Mouse (Mus musculus) MEL (cell line): Measurements from ENCODE around the gene Tmem182. TPM values are rescaled to one million over a fixed set of nuclear protein-coding genes. Genes with fewer than 3 reads are reported as not detected.

Experiments used
- DNase-seq: peaks from one replicate; pipeline ENCODE4 v3.0.0; 2011; ENCODE audit warnings: low read depth, low spot score
- H3K27ac ChIP-seq: 2 replicates; pipeline ENCODE4 v1.5.1; 2012; ENCODE audit warnings: low read depth, mild to moderate bottlenecking, control low read depth, low read length, moderate library complexity; ENCODE audit not compliant: control insufficient read depth
- H3K27me3 ChIP-seq, 2 experiments: fragments of 150-350 bp in 1 of 2; sonication (generic) in 1 of 2; 2 replicates each; pipeline ENCODE4 v1.6.1; 2012; ENCODE audit warnings: low read length in 2 of 2, mild to moderate bottlenecking in 2 of 2, improper control_type of control experiment in 1 of 2, moderate library complexity in 1 of 2; ENCODE audit not compliant: insufficient read depth in 2 of 2, control insufficient read depth in 1 of 2
- H3K36me3 ChIP-seq, 2 experiments: 2 replicates each; pipeline ENCODE4 v1.6.1; 2012 to 2014; ENCODE audit warnings: low read length in 2 of 2, improper control_type of control experiment in 1 of 2, inconsistent platforms in 1 of 2, mild to moderate bottlenecking in 1 of 2; ENCODE audit not compliant: insufficient read depth in 2 of 2, control insufficient read depth in 1 of 2
- H3K4me1 ChIP-seq, 2 experiments: fragments of 150-350 bp in 1 of 2; sonication (generic) in 1 of 2; 2 replicates each; pipeline ENCODE4 v1.6.1; 2012; ENCODE audit warnings: low read length in 2 of 2, improper control_type of control experiment in 1 of 2, mild to moderate bottlenecking in 1 of 2; ENCODE audit not compliant: insufficient read depth in 2 of 2, control insufficient read depth in 1 of 2
- H3K4me3 ChIP-seq, 2 experiments: fragments of 150-350 bp in 1 of 2; sonication (generic) in 1 of 2; 2 replicates each; pipeline ENCODE4 v1.5.1; 2012; ENCODE audit warnings: low read depth in 2 of 2, low read length in 2 of 2, mild to moderate bottlenecking in 2 of 2, moderate library complexity in 2 of 2, control low read depth in 1 of 2, improper control_type of control experiment in 1 of 2; ENCODE audit not compliant: control insufficient read depth in 1 of 2, insufficient read depth in 1 of 2
- H3K79me2 ChIP-seq: 2 replicates; pipeline ENCODE4 v1.6.1; 2012; ENCODE audit warnings: mild to moderate bottlenecking, low read length, moderate library complexity; ENCODE audit not compliant: control insufficient read depth, poor library complexity, insufficient read depth
- H3K9ac ChIP-seq: 2 replicates; pipeline ENCODE4 v1.6.1; 2012; ENCODE audit warnings: low read depth, mild to moderate bottlenecking, control low read depth, low read length, moderate library complexity; ENCODE audit not compliant: control insufficient read depth, poor library complexity, severe bottlenecking
- H3K9me3 ChIP-seq: fragments of 150-350 bp; sonication (generic); replicated peaks from 2 replicates; pipeline ENCODE4 v1.6.1; 2012; ENCODE audit warnings: mild to moderate bottlenecking, low read length, improper control_type of control experiment, moderate library complexity; ENCODE audit not compliant: insufficient read depth
- E2F4 ChIP-seq: IDR thresholded peaks from 2 replicates; pipeline ENCODE4 v1.6.1; 2011; ENCODE audit warnings: low read depth, low read length, improper control_type of control experiment, borderline replicate concordance
- ETS1 ChIP-seq: IDR thresholded peaks from 2 replicates; pipeline ENCODE4 v1.6.1; 2012; ENCODE audit warnings: low read depth, mild to moderate bottlenecking, inconsistent platforms, low read length, improper control_type of control experiment, moderate library complexity
- GABPA ChIP-seq: IDR thresholded peaks from 2 replicates; pipeline ENCODE4 v1.6.1; 2012; ENCODE audit warnings: low read depth, mild to moderate bottlenecking, inconsistent platforms, low read length, improper control_type of control experiment, moderate library complexity
- HCFC1 ChIP-seq: IDR thresholded peaks from 2 replicates; pipeline ENCODE4 v1.6.1; 2012; ENCODE audit warnings: low read depth, mild to moderate bottlenecking, inconsistent platforms, low read length, improper control_type of control experiment, moderate library complexity
- KAT2A ChIP-seq: conservative IDR thresholded peaks from 2 replicates; pipeline ENCODE4 v1.6.1; 2012; ENCODE audit warnings: low read depth, low read length, improper control_type of control experiment, inconsistent platforms
- MAX ChIP-seq: IDR thresholded peaks from 2 replicates; pipeline ENCODE4 v1.6.1; 2011; ENCODE audit warnings: low read length, improper control_type of control experiment
- MXI1 ChIP-seq: IDR thresholded peaks from 2 replicates; pipeline ENCODE4 v1.6.1; 2011; ENCODE audit warnings: mild to moderate bottlenecking, low read depth, low read length, improper control_type of control experiment
- NRF1 ChIP-seq: IDR thresholded peaks from 2 replicates; pipeline ENCODE4 v1.6.1; 2014; ENCODE audit warnings: low read depth, mild to moderate bottlenecking, inconsistent platforms, low read length, improper control_type of control experiment, moderate library complexity; ENCODE audit not compliant: poor library complexity, insufficient read depth, severe bottlenecking
- POLR2AphosphoS2 ChIP-seq: IDR thresholded peaks from 2 replicates; pipeline ENCODE4 v1.6.1; 2011; ENCODE audit warnings: low read length, improper control_type of control experiment
- RAD21 ChIP-seq: IDR thresholded peaks from 2 replicates; pipeline ENCODE4 v1.6.1; 2011; ENCODE audit warnings: mild to moderate bottlenecking, low read depth, low read length, improper control_type of control experiment
- TAL1 ChIP-seq: IDR thresholded peaks from 2 replicates; pipeline ENCODE4 v1.6.1; 2012; ENCODE audit warnings: mild to moderate bottlenecking, inconsistent platforms, low read length, moderate library complexity, mixed read lengths
- TBP ChIP-seq: IDR thresholded peaks from 2 replicates; pipeline ENCODE4 v1.8.0; 2011; ENCODE audit warnings: low read depth, low read length, improper control_type of control experiment
- TCF12 ChIP-seq: IDR thresholded peaks from 2 replicates; pipeline ENCODE4 v1.6.1; 2014; ENCODE audit warnings: low read depth, mild to moderate bottlenecking, inconsistent platforms, low read length, improper control_type of control experiment, moderate library complexity
- UBTF ChIP-seq: IDR thresholded peaks from 2 replicates; pipeline ENCODE4 v1.6.1; 2012; ENCODE audit warnings: low read depth, mild to moderate bottlenecking, inconsistent platforms, low read length, improper control_type of control experiment, moderate library complexity, borderline replicate concordance; ENCODE audit not compliant: insufficient read depth
- USF1 ChIP-seq: IDR thresholded peaks from 2 replicates; pipeline ENCODE4 v1.6.1; 2014; ENCODE audit warnings: low read depth, mild to moderate bottlenecking, inconsistent platforms, low read length, improper control_type of control experiment, moderate library complexity
- polyA plus RNA-seq, 2 experiments: library from polyadenylated mRNA; stranded (reverse) in 1 of 2; unstranded in 1 of 2; fragments of >175 nt in 1 of 2; fragments of >200 nt in 1 of 2; gene quantifications; 2 replicates each; pipeline versions ENCODE4 v1.2.1 to v1.2.4; 2012; ENCODE audit warnings: low replicate concordance in 2 of 2, low read depth in 1 of 2; ENCODE audit not compliant: insufficient read length in 2 of 2, insufficient read depth in 1 of 2, missing spikeins in 1 of 2
- total RNA-seq: library from RNA; depleted of rRNA; stranded (reverse); fragments of 300-350 nt; gene quantifications from 2 replicates; pipeline ENCODE4 v1.2.3, GENCODE M21; 2012

The Tmem182 gene
- total and polyA plus RNA-seq, 3 experiments: not detected

- no peak for DNase-seq
- no peak overlapping the region for H3K9ac ChIP-seq
- no peak overlapping the region for H3K4me3 ChIP-seq
- no peaks in the 10 kb centered on the region for H3K79me2 ChIP-seq
- peaks cover 0 to 2% of the 10 kb centered on the region in 2 experiments; a peak in 2 of 4 replicates for H3K36me3 ChIP-seq
- H3K9me3 ChIP-seq: no peaks in the 10 kb centered on the region
- H3K27me3 ChIP-seq: no peaks in the 10 kb centered on the region
- TF ChIP-seq MAX: no peak
- no peak for TF ChIP-seq MXI1
- no peak for TF ChIP-seq TAL1
- TF ChIP-seq UBTF: no peak
- TF ChIP-seq E2F4: no peak
- H3K27ac ChIP-seq: no peak overlapping the region
- peaks cover 0 to 1% of the 10 kb centered on the region in 2 experiments; a peak in 1 of 4 replicates for H3K4me1 ChIP-seq
Measured at GRCm38 (mm10) chr1:40785876-40786445, 19.4 kb upstream of the Tmem182 start.

GRCm38 (mm10) chr1:40788956-40789355, 16.4 kb upstream of the Tmem182 start:
- Histone ChIP-seq H3K27ac (no peak overlapping the region), H3K27me3 (no peaks in the 10 kb centered on the region), H3K9me3 (no peaks in the 10 kb centered on the region), H3K4me1 (peaks cover 0 to 5% of the 10 kb centered on the region in 2 experiments; a peak in 1 of 4 replicates), H3K9ac (no peak overlapping the region), H3K36me3 (peaks cover 0 to 5% of the 10 kb centered on the region in 2 experiments; a peak in 2 of 4 replicates), H3K4me3 (no peak overlapping the region), H3K79me2 (no peaks in the 10 kb centered on the region)
- no peak for DNase-seq
- no peak for TF ChIP-seq USF1
- TF ChIP-seq NRF1: no peak
- no peak for TF ChIP-seq MAX
- no peak for TF ChIP-seq GABPA
- no peak for TF ChIP-seq ETS1
- TF ChIP-seq HCFC1: no peak
- TF ChIP-seq POLR2AphosphoS2: no peak
- no peak for TF ChIP-seq RAD21
- no peak for TF ChIP-seq KAT2A
- TF ChIP-seq TBP: no peak
- no peak for TF ChIP-seq TCF12
